Mouse (Mus musculus) liver, postnatal 0 days (tissue): ENCODE data around the gene Nfix.

Experiments used
- CTCF ChIP-seq: sonication (generic); IDR thresholded peaks from 2 replicates; pipeline ENCODE4 v1.5.1; 2016; ENCODE audit warnings: antibody characterized with exemption, low read depth
- EP300 ChIP-seq: IDR thresholded peaks from 2 replicates; pipeline ENCODE4 v1.6.1; 2016; ENCODE audit warnings: antibody characterized with exemption, low read depth, mild to moderate bottlenecking

- no peak for TF ChIP-seq CTCF
- no peak for TF ChIP-seq EP300
Measured at GRCm38 (mm10) chr8:84797256-84797797, 2.8 kb downstream of the Nfix start.
